Mouse (Mus musculus) embryonic facial prominence, embryonic 12.5 days (tissue): Measurements from ENCODE around the gene Gm28360. TPM values are rescaled to one million over a fixed set of nuclear protein-coding genes. Genes with fewer than 3 reads are reported as not detected.
"Not testable (repeated sequence)": the region's sequence is repeated elsewhere in the genome, so short reads cannot be mapped to it uniquely, and the experiment has no call there.

Experiments
- ATAC-seq: fragments of 200-750 bp; cut with Nextera tagmentation; 2 replicates; pipeline ENCODE4 v1.8.0; 2017; ENCODE audit not compliant: insufficient number of reproducible peaks, insufficient read depth, low FRiP score, low TSS enrichment
- H3K27ac ChIP-seq: fragments of 300-500 bp; sonication (generic); 2 replicates; pipeline ENCODE4 v1.5.1; 2016; ENCODE audit warnings: mild to moderate bottlenecking
- H3K27me3 ChIP-seq: fragments of 300-500 bp; sonication (generic); 2 replicates; pipeline ENCODE4 v1.6.1; 2016; ENCODE audit warnings: mild to moderate bottlenecking, moderate library complexity
- H3K36me3 ChIP-seq: fragments of 300-500 bp; sonication (generic); 2 replicates; pipeline ENCODE4 v1.6.1; 2016; ENCODE audit warnings: mild to moderate bottlenecking
- H3K4me1 ChIP-seq: fragments of 300-500 bp; sonication (generic); 2 replicates; pipeline ENCODE4 v1.6.1; 2016
- H3K4me2 ChIP-seq: fragments of 300-500 bp; sonication (generic); replicated peaks from 2 replicates; pipeline ENCODE4 v1.6.1; 2016; ENCODE audit warnings: mild to moderate bottlenecking, moderate library complexity
- H3K4me3 ChIP-seq: fragments of 300-500 bp; sonication (generic); 2 replicates; pipeline ENCODE4 v1.5.1; 2016; ENCODE audit warnings: mild to moderate bottlenecking
- H3K9ac ChIP-seq: fragments of 300-500 bp; sonication (generic); 2 replicates; pipeline ENCODE4 v1.6.1; 2016; ENCODE audit warnings: mild to moderate bottlenecking, moderate library complexity
- H3K9me3 ChIP-seq: fragments of 300-500 bp; sonication (generic); 2 replicates; pipeline ENCODE4 v1.6.1; 2016; ENCODE audit warnings: mild to moderate bottlenecking, moderate library complexity
- WGBS: fragments of 180-500 bp; shearing (Covaris S2); methylation state at CpG from one replicate; pipeline ENCODE4 v1.1.7; 2016; 5-methylcytosine and 5-hydroxymethylcytosine counted together
- polyA plus RNA-seq: library from polyadenylated mRNA; unstranded; fragments of >200 nt; fragmentation: Nextera tagmentation; extraction: Ambion mirVana; gene quantifications from 2 replicates; pipeline ENCODE4 v1.2.1, GENCODE M21; 2016

Gm28360 gene
- polyA plus RNA-seq = not detected in 2 replicates

- H3K4me1 ChIP-seq, H3K27me3 ChIP-seq, ATAC-seq, H3K36me3 ChIP-seq, H3K9ac ChIP-seq, H3K27ac ChIP-seq, H3K4me2 ChIP-seq, H3K9me3 ChIP-seq, H3K4me3 ChIP-seq: not testable (repeated sequence)
- WGBS = 65% methylated on average over 5 of the region's 5 CpGs
Observed at GRCm38 (mm10) chr1:117829781-117830180, at the start of gene Gm28360. Gene Gm28360, plus strand, starts transcription at chr1:117830081.

GRCm38 (mm10) chr1:117780833-117781232 is 49.0 kb upstream of the Gm28360 start, which contains the start of gene B020011L13Rik:
Gene B020011L13Rik, plus strand, starts transcription at chr1:117781133.
- not testable (repeated sequence) for ATAC-seq, H3K4me3 ChIP-seq, H3K4me2 ChIP-seq, H3K9ac ChIP-seq, H3K27ac ChIP-seq, H3K4me1 ChIP-seq, H3K27me3 ChIP-seq, H3K9me3 ChIP-seq, H3K36me3 ChIP-seq
- 66% methylated on average over 3 of the region's 3 CpGs for whole genome bisulfite sequencing

GRCm38 (mm10) chr1:117816271-117816670 is 13.6 kb upstream of the Gm28360 start:
- H3K9me3 ChIP-seq, H3K27me3 ChIP-seq, H3K36me3 ChIP-seq, H3K4me1 ChIP-seq, H3K27ac ChIP-seq, H3K4me3 ChIP-seq, H3K9ac ChIP-seq, ATAC-seq, H3K4me2 ChIP-seq: not testable (repeated sequence)

- H3K9ac ChIP-seq, H3K9me3 ChIP-seq, H3K36me3 ChIP-seq, ATAC-seq, H3K4me1 ChIP-seq, H3K4me2 ChIP-seq, H3K27me3 ChIP-seq, H3K27ac ChIP-seq, H3K4me3 ChIP-seq: not testable (repeated sequence)
- WGBS = 88% methylated on average over 3 of the region's 3 CpGs
Observed at GRCm38 (mm10) chr1:117851718-117852117, 21.8 kb downstream of the Gm28360 start.

Other genes starting within 250 kb of the Gm28360 start
- not detected in 2 replicates for gene Gm28363, start 132.9 kb upstream of the Gm28360 start, polyA plus RNA-seq
- gene B020011L13Rik, start 48.9 kb upstream of the Gm28360 start, polyA plus RNA-seq = not detected in 2 replicates
- not detected in 2 replicates for gene Gm28168, start 97.9 kb downstream of the Gm28360 start, polyA plus RNA-seq
- not detected in 2 replicates for gene Gm7145, start 135.9 kb downstream of the Gm28360 start, polyA plus RNA-seq